Mouse (Mus musculus) bone marrow, adult 2 months (tissue): ENCODE measurements at regions not wholly inside any gene's neighbourhood (a gene's known extent, or its start where the extent isn't known, plus 50 kb on each side); places are given as distances from the start of the nearest gene placed in this dataset.

Experiments
- H3K27ac ChIP-seq: fragments of 200-500 bp; 2 replicates; pipeline ENCODE4 v1.5.1; 2012; ENCODE audit warnings: low read depth, mild to moderate bottlenecking, control low read depth, inconsistent platforms, low read length; ENCODE audit not compliant: control insufficient read depth, poor library complexity, insufficient read depth
- H3K4me1 ChIP-seq: fragments of 200-500 bp; 2 replicates; pipeline ENCODE4 v1.6.1; 2011; ENCODE audit warnings: low read length; ENCODE audit not compliant: control insufficient read depth, insufficient read depth
- H3K4me3 ChIP-seq: fragments of 200-500 bp; replicated peaks from 2 replicates; pipeline ENCODE3; 2011; ENCODE audit warnings: mild to moderate bottlenecking, low read depth, low read length, control low read depth; ENCODE audit not compliant: control insufficient read depth
- CTCF ChIP-seq: fragments of 200-500 bp; IDR thresholded peaks from 2 replicates; pipeline ENCODE4 v1.5.1; 2011; ENCODE audit warnings: low read length, control low read depth; ENCODE audit not compliant: control insufficient read depth, insufficient read depth
- POLR2A ChIP-seq: fragments of 200-500 bp; IDR thresholded peaks from 2 replicates; pipeline ENCODE4 v1.6.1; 2011; ENCODE audit warnings: low read depth, mild to moderate bottlenecking, control low read depth, low read length, borderline replicate concordance; ENCODE audit not compliant: control insufficient read depth
- WGBS: fragments of 180-500 bp; shearing (Covaris S2); methylation state at CpG from one replicate; pipeline ENCODE4 v1.1.7; 2018; 5-methylcytosine and 5-hydroxymethylcytosine counted together

GRCm38 (mm10) chr1:23555794-23556193, 158.2 kb upstream of the Ogfrl1 start:
- 2% methylated on average over 3 of the region's 3 CpGs for WGBS
- TF ChIP-seq POLR2A: no peak

GRCm38 (mm10) chr1:23568106-23568505, 170.5 kb upstream of the Ogfrl1 start:
- 74% methylated on average over 5 of the region's 5 CpGs for WGBS
- Histone ChIP-seq H3K4me3 (no peak overlapping the region), H3K27ac (no peak overlapping the region), H3K4me1 (no peaks in the 10 kb centered on the region)
- TF ChIP-seq POLR2A (no peak), CTCF (no peak)

More at GRCm38 (mm10) chr1:23555794-23556193, 158.2 kb upstream of the Ogfrl1 start:
- Histone ChIP-seq H3K4me3 (no peak overlapping the region), H3K4me1 (no peaks in the 10 kb centered on the region), H3K27ac (no peak overlapping the region)

DNA sequence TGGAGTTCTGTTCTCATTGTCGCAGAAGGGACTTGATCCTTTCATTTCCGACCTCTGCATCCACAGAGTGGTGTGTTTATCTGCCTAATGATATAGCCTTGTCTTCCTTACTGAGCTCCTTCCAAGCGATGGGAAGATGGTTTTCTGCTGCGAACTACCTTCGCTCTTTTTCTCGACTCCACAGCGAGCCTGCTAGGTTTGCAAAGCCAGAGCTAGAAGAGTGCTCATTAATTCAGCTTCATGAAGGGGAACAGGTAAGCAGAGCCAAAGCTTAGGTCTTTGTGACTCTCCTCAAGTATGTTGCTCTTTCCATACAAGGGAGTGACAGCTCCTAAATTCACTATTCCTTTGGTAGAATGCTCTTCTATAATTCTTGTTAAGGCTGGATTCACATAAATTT, 176.9 kb upstream of the Ogfrl1 start:
- H3K27ac ChIP-seq: no peak overlapping the region
- WGBS: 80% methylated on average over 7 of the region's 7 CpGs
- TF ChIP-seq CTCF: no peak
- no peak for TF ChIP-seq POLR2A
- no peaks in the 10 kb centered on the region for H3K4me1 ChIP-seq
- H3K4me3 ChIP-seq: no peak overlapping the region

DNA sequence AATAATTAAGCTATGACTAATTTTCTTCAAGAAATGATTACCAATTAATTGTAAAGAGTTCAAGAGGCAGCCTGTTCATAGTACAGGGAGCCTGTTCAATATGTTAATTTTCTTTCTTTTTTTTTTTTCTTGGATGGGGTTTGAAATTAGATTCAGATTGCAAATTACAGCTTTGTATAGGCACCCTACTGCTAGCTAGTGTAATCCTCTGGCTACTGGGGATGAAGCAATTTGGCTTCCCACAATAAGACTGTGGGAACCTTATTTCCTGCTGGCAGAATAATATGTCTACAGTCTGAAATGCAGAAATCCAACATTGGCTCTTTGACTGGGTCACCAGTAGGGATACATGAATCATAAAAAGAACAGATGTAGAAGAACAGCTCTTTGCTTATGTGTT, 177.4 kb upstream of the Ogfrl1 start:
- Histone ChIP-seq H3K4me3 (no peak overlapping the region), H3K27ac (no peak overlapping the region), H3K4me1 (no peaks in the 10 kb centered on the region)
- TF ChIP-seq CTCF (no peak), POLR2A (no peak)

- H3K4me3 ChIP-seq: no peak overlapping the region
- 71% methylated on average over 2 of the region's 2 CpGs for WGBS
- H3K27ac ChIP-seq: no peak overlapping the region
- TF ChIP-seq POLR2A: no peak
- TF ChIP-seq CTCF: no peak
- H3K4me1 ChIP-seq: no peaks in the 10 kb centered on the region
These were observed 177.9 kb upstream of the Ogfrl1 start for GRCm38 (mm10) chr1:23575515-23575914.

- TF ChIP-seq POLR2A (no peak), CTCF (no peak)
- 77% methylated on average over 5 of the region's 5 CpGs for WGBS
- H3K27ac ChIP-seq: no peak overlapping the region
These were observed 178.6 kb upstream of the Ogfrl1 start for GRCm38 (mm10) chr1:23576150-23576549.

GRCm38 (mm10) chr1:23589414-23589942, 172.1 kb upstream of the B3gat2 start:
- Histone ChIP-seq H3K4me1 (no peaks in the 10 kb centered on the region), H3K4me3 (no peak overlapping the region), H3K27ac (no peak overlapping the region)
- TF ChIP-seq POLR2A (no peak), CTCF (no peak)
- 82% methylated on average over 6 of the region's 6 CpGs for WGBS

More at GRCm38 (mm10) chr1:23576150-23576549, 178.6 kb upstream of the Ogfrl1 start:
- H3K4me1 ChIP-seq: no peaks in the 10 kb centered on the region
- H3K4me3 ChIP-seq: no peak overlapping the region

DNA sequence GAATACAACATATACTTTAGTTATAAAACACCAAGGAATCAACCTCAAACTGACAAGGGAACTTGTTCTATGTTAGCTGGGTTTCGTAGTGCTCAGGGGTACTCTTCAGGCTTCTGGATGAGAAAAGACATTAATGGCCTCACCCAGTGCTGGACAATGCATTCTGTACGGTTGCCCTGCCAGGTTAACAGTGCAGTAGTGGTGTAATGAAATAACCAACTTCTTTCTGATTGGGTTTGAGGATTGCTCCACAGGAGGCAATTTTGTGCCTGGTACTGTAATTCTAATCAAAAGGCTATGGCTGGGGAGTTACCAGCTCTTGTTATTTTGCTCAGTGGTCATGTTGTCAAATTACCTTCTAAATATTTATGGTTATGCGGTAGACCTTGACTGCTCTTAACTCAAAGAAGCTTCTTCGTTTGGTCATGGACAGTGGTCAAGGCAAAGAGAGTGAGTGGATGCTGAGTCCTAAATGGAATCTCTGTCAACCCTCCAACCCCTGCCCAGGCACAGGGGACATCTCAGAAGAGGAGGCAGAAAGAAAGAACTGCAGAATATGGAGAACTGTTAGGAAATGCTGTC, 158.8 kb upstream of the B3gat2 start:
- H3K4me3 ChIP-seq: no peak overlapping the region
- TF ChIP-seq CTCF (no peak), POLR2A (no peak)
- H3K27ac ChIP-seq: no peak overlapping the region
- WGBS: 79% methylated on average over 4 of the region's 4 CpGs
- H3K4me1 ChIP-seq: no peaks in the 10 kb centered on the region

- H3K4me3 ChIP-seq: no peak overlapping the region
These were observed 132.2 kb upstream of the B3gat2 start for GRCm38 (mm10) chr1:23629366-23629765.

More at GRCm38 (mm10) chr1:23629366-23629765, 132.2 kb upstream of the B3gat2 start:
- H3K27ac ChIP-seq: no peak overlapping the region
- H3K4me1 ChIP-seq: no peaks in the 10 kb centered on the region
- TF ChIP-seq POLR2A (no peak), CTCF (no peak)
- WGBS: 62% methylated on average over 4 of the region's 4 CpGs
